Mouse (Mus musculus): ENCODE measurements around the gene Gm17509. TPM values are rescaled to one million over a fixed set of nuclear protein-coding genes. Genes with fewer than 3 reads are reported as not detected.

Gene Gm17509
- 2.9 TPM for polyA plus RNA-seq (2017; shearing (Covaris generic))

DNA sequence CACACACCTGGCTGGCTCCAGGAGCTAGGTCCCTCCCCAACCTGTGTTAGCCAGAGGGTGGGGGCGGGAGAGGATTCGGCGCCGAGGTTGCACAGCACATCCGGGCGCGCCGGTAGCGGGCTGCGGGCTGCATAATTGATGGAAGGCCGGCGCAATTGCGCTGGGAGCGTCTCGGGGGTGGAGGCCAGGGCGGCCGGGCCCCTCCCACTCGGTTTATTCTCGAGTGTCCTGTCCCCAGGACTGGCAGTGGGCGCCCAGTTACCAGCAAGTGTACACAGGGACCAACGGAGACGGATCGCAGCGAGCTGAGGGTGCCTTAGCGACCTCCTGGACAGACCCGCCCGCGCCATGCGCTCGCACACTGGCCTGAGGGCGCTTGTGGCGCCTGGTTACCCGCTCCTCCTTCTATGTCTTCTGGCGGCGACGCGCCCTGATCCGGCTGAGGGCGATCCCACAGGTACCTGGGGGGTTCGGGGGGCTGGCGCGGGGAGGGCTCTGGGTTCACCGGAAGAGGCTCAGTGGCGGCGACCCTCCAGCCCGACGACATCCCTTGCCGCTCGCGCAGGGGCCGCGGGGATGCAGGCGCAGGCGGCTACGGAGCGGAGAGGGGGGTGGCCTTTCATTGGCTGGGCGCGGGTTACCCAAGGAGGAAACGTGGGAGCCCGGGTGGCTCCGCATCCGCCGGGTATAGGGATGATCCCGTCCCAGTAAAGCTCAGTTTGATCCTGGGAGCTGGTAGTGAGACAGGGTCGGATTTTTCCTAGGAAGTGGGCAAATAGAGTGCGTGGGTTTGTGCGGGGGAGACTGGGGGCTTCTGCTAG lies at the start of gene Gm17509:
Gm17509 (minus strand) TSS at position 575 of the 821 bp plus-strand sequence.

DNA sequence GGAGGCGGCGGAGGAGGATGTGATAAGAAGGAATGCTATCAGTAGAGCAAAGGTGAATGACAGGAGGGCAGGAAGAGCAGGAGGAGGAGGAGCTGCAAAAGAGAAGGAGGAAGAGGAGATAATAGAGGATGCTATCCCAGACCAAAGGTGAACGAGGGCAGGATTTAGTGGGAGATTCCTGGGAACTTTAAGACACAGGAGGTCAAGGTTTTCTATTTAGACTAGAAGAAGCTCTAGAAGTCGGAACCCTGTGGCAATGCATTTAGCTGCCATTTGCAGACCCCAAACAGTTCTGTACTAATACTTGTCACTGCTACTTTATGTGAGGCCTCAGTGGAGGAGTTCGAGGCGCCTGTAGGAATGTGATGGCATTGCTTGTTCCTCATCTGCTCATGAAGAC lies 12.6 kb downstream of the Gm17509 start, which contains the start of gene Emb:
Emb (plus strand) TSS at position 301 of the 400 bp plus-strand sequence.

Other genes with a start within 250 kb of the Gm17509 start
- 93.5 TPM for gene Parp8, start 195.5 kb downstream of the Gm17509 start, polyA plus RNA-seq (2017; shearing (Covaris generic))
- gene Emb, start 12.5 kb downstream of the Gm17509 start, polyA plus RNA-seq (2017; shearing (Covaris generic)): 803 TPM

Data from effector memory CD4-positive, alpha-beta T cell, adult 5 months (primary cell).